In genomic region chr1:192190508-192191321, GRCm38 (mm10) we compare ENCODE assay signal across 8 mouse cellular contexts. TPM values are rescaled to one million over a fixed set of nuclear protein-coding genes. Genes with fewer than 3 reads are reported as not detected.
DNase-seq lines count a peak whose midpoint lies in the region; ATAC-seq and TF ChIP-seq lines count a peak whose summit lies in the region.

Gene Kcnh1, plus strand, starts transcription at chr1:192190774.

- ATAC-seq in embryonic facial prominence, embryonic 12.5 days (ENCODE audit: insufficient number of reproducible peaks, insufficient read depth, low FRiP score, low TSS enrichment) = peak; percentile 84; the same call in 1 of the 2 replicates
- ATAC-seq in limb, embryonic 12.5 days (ENCODE audit: insufficient number of reproducible peaks, insufficient read depth, low FRiP score, low TSS enrichment, low read depth) = peak; percentile 81
- ATAC-seq in midbrain, embryonic 14.5 days (ENCODE audit: low FRiP score, low TSS enrichment) = peak; percentile 83
- no peak; the same call in 1 of the 2 replicates for ATAC-seq in erythroid progenitor cell, adult 5-6 weeks (replicated peaks; ENCODE audit: low FRiP score, poor library complexity, severe bottlenecking)

- H3K9ac ChIP-seq in embryonic facial prominence, embryonic 12.5 days = peak within 1 kb of the TSS; percentile 57
- peak within 1 kb of the TSS; percentile 60 for H3K9ac ChIP-seq in limb, embryonic 12.5 days (replicated peaks)
- H3K9ac ChIP-seq in midbrain, embryonic 14.5 days (replicated peaks; ENCODE audit: low read length) = peak within 1 kb of the TSS; percentile 60

- H3K27me3 ChIP-seq in embryonic facial prominence, embryonic 12.5 days = peaks cover 44% of the 10 kb centered on the region
- peaks cover 53% of the 10 kb centered on the region for H3K27me3 ChIP-seq in limb, embryonic 12.5 days
- peaks cover 9% of the 10 kb centered on the region for H3K27me3 ChIP-seq in midbrain, embryonic 14.5 days (ENCODE audit: control insufficient read depth, insufficient read depth, low read length)
- H3K27me3 ChIP-seq in spleen, adult 2 months (ENCODE audit: control insufficient read depth, insufficient read depth, low read length) = peaks cover 6% of the 10 kb centered on the region; the same call in 1 of the 2 replicates

- peak; percentile 53; the same call in 1 of the 2 replicates for TF ChIP-seq CTCF in bone marrow, adult 2 months (IDR thresholded peaks at IDR 0.05; ENCODE audit: control insufficient read depth, insufficient read depth, low read length)
- TF ChIP-seq CTCF in spleen, adult 2 months (IDR thresholded peaks at IDR 0.05; ENCODE audit: extremely low read depth, insufficient read depth, insufficient read length, insufficient replicate concordance) = peak; percentile 30; the same call in 1 of the 2 replicates

- peak within 1 kb of the TSS; percentile 90 for H3K4me2 ChIP-seq in embryonic facial prominence, embryonic 12.5 days (replicated peaks)
- peak within 1 kb of the TSS; percentile 91 for H3K4me2 ChIP-seq in limb, embryonic 12.5 days
- peak within 1 kb of the TSS; percentile 87 for H3K4me2 ChIP-seq in midbrain, embryonic 14.5 days (ENCODE audit: low read length)

- DNase-seq in heart, adult 8-10 months (ENCODE audit: low spot score) = peak; percentile 65
- DNase-seq in kidney, adult 9 months = peak; percentile 90
- DNase-seq in midbrain, embryonic 14.5 days = peak; percentile 93
- peak in 1 of 2 experiments; percentile 57 for DNase-seq in spleen, adult 2 months (ENCODE audit: low read depth in 1 of 2, low spot score in 2 of 2)

- no peaks in the 10 kb centered on the region for H3K36me3 ChIP-seq in embryonic facial prominence, embryonic 12.5 days
- no peaks in the 10 kb centered on the region for H3K36me3 ChIP-seq in limb, embryonic 12.5 days
- no peaks in the 10 kb centered on the region for H3K36me3 ChIP-seq in midbrain, embryonic 14.5 days (ENCODE audit: control insufficient read depth, insufficient read depth, low read length)
- H3K36me3 ChIP-seq in spleen, adult 2 months (ENCODE audit: control insufficient read depth, insufficient read depth, low read length) = no peaks in the 10 kb centered on the region

- no peak within 1 kb of the TSS for H3K4me3 ChIP-seq in bone marrow, adult 2 months (replicated peaks; ENCODE audit: control insufficient read depth, low read depth, low read length)
- peak within 1 kb of the TSS; percentile 49 for H3K4me3 ChIP-seq in embryonic facial prominence, embryonic 12.5 days
- peak within 1 kb of the TSS; percentile 55 for H3K4me3 ChIP-seq in limb, embryonic 12.5 days (replicated peaks)
- peak within 1 kb of the TSS; percentile 50 for H3K4me3 ChIP-seq in midbrain, embryonic 14.5 days (replicated peaks; ENCODE audit: low read depth, low read length)
- no peak within 1 kb of the TSS; the same call in 1 of the 2 replicates for H3K4me3 ChIP-seq in spleen, adult 2 months (ENCODE audit: extremely low read depth, insufficient read depth, insufficient read length)

- no peak within 1 kb of the TSS; the same call in 1 of the 2 replicates for H3K27ac ChIP-seq in bone marrow, adult 2 months (ENCODE audit: control insufficient read depth, insufficient read depth, low read depth, low read length, poor library complexity)
- H3K27ac ChIP-seq in embryonic facial prominence, embryonic 12.5 days = no peak within 1 kb of the TSS
- H3K27ac ChIP-seq in limb, embryonic 12.5 days = no peak within 1 kb of the TSS
- 0 out of 2 replicates have a peak within 1 kb of the TSS, but pooled peaks have one; percentile 8 for H3K27ac ChIP-seq in midbrain, embryonic 14.5 days (replicated peaks; ENCODE audit: low read depth, low read length)
- H3K27ac ChIP-seq in spleen, adult 2 months (ENCODE audit: insufficient read depth, low read length) = no peak within 1 kb of the TSS

- no peak for TF ChIP-seq POLR2A in bone marrow, adult 2 months (IDR thresholded peaks at IDR 0.05; ENCODE audit: borderline replicate concordance, control insufficient read depth, low read depth, low read length)
- no peak for TF ChIP-seq POLR2A in spleen, adult 2 months (IDR thresholded peaks at IDR 0.05; ENCODE audit: low read depth, low read length)

- no peaks in the 10 kb centered on the region for H3K9me3 ChIP-seq in embryonic facial prominence, embryonic 12.5 days
- H3K9me3 ChIP-seq in limb, embryonic 12.5 days = no peaks in the 10 kb centered on the region
- no peaks in the 10 kb centered on the region for H3K9me3 ChIP-seq in midbrain, embryonic 14.5 days (ENCODE audit: control insufficient read depth, low read length)

- H3K4me1 ChIP-seq in bone marrow, adult 2 months (ENCODE audit: control insufficient read depth, insufficient read depth, low read length) = no peaks in the 10 kb centered on the region
- no peaks in the 10 kb centered on the region; the same call in none of the 2 replicates for H3K4me1 ChIP-seq in embryonic facial prominence, embryonic 12.5 days
- peaks cover 5% of the 10 kb centered on the region; the same call in 1 of the 2 replicates for H3K4me1 ChIP-seq in limb, embryonic 12.5 days (replicated peaks)
- H3K4me1 ChIP-seq in midbrain, embryonic 14.5 days (ENCODE audit: control insufficient read depth, insufficient read depth, low read length) = peaks cover 8% of the 10 kb centered on the region; the same call in 1 of the 2 replicates
- H3K4me1 ChIP-seq in spleen, adult 2 months (ENCODE audit: control insufficient read depth, insufficient read depth, insufficient read length) = no peaks in the 10 kb centered on the region; the same call in 1 of the 2 replicates

- 3% methylated on average over 73 of the region's 73 CpGs for WGBS in bone marrow, adult 2 months
- 1% methylated on average over 73 of the region's 73 CpGs for WGBS in embryonic facial prominence, embryonic 12.5 days
- 1% methylated on average over 73 of the region's 73 CpGs for WGBS in limb, embryonic 12.5 days
- under 1% methylated on average over 73 of the region's 73 CpGs for WGBS in midbrain, embryonic 14.5 days
- WGBS in spleen, adult 2 months = 4% methylated on average over 69 of the region's 73 CpGs

RNA-seq across cellular contexts. Expression of gene Kcnh1, which starts in this region (rescaled TPM):
- polyA plus RNA-seq in bone marrow, adult 2 months (2011; ENCODE audit: insufficient read depth, insufficient read length, low replicate concordance, missing spikeins) = 0.27 TPM in 2 replicates
- polyA plus RNA-seq in embryonic facial prominence, embryonic 12.5 days (2016; fragmentation: Nextera tagmentation; extraction: Ambion mirVana) = 0.90 and 1.5 TPM in 2 replicates
- total RNA-seq in heart, adult 8-10 months (2022) = under 1 TPM; 0.06 to 0.12 (median 0.10) TPM
- 0.35 and 0.59 TPM in 2 replicates for polyA plus RNA-seq in limb, embryonic 12.5 days (2016; fragmentation: Nextera tagmentation; extraction: Ambion mirVana)
- 2.1 and 2.2 TPM in 2 replicates for polyA plus RNA-seq in midbrain, embryonic 14.5 days (2014; fragmentation: Nextera tagmentation; extraction: Ambion mirVana)
- 0.46 and 0.85 TPM in 2 replicates for polyA plus RNA-seq in spleen, adult 2 months (2012; rRNA removed)
- not detected in 2 replicates for total RNA-seq in erythroid progenitor cell, adult 5-6 weeks (2015; ENCODE audit: low replicate concordance)
- not detected in 2 replicates for total RNA-seq in erythroid progenitor cell, adult 5-6 weeks (2017; ENCODE audit: low replicate concordance)

Comparison
In these comparisons a context has a peak if more than half of its experiments do, and no peak if none do; other contexts are left out.
1. Peak in DNase-seq in heart, adult 8-10 months; RNA of the gene not detected or under 1 TPM.
2. Peak in ATAC-seq, H3K4me3 ChIP-seq, H3K9ac ChIP-seq and H3K4me2 ChIP-seq in limb, embryonic 12.5 days; RNA of the gene not detected or under 1 TPM.
3. H3K4me3 ChIP-seq: peak in embryonic facial prominence, embryonic 12.5 days (single experiment) and midbrain, embryonic 14.5 days (single experiment); none in bone marrow, adult 2 months (single experiment) and spleen, adult 2 months (single experiment).
4. Peak in every context shown above with its lines, with median percentiles within 50 percentile points of each other: H3K4me2 ChIP-seq and H3K9ac ChIP-seq.